Mouse (Mus musculus) small intestine, adult 2 months (tissue): ENCODE results near the gene Srebf1.

Experiments
- CTCF ChIP-seq: fragments of 200-500 bp; IDR thresholded peaks from 2 replicates; pipeline ENCODE4 v1.5.1; 2012; ENCODE audit warnings: low read depth, mild to moderate bottlenecking, control low read depth, inconsistent platforms, low read length, moderate library complexity, mixed read lengths; ENCODE audit not compliant: insufficient replicate concordance, insufficient read length; ENCODE audit errors: extremely low read depth
- POLR2A ChIP-seq: fragments of 200-500 bp; IDR thresholded peaks from 2 replicates; pipeline ENCODE4 v1.6.1; 2012; ENCODE audit warnings: low read depth, mild to moderate bottlenecking, control low read depth, inconsistent platforms, low read length, moderate library complexity

GRCm38 (mm10) chr11:60162547-60162946, 59.8 kb downstream of the Srebf1 start:
- TF ChIP-seq CTCF (no peak), POLR2A (no peak)
